Mouse (Mus musculus): ENCODE measurements around the gene Ugt1a7c.
"Not testable (repeated sequence)": the region's sequence is repeated elsewhere in the genome, so short reads cannot be mapped to it uniquely, and the experiment has no call there.

Gene Ugt1a7c

GRCm38 (mm10) chr1:88199996-88200395, 105.1 kb downstream of the Ugt1a7c start:
- DNase-seq, result no peak

DNA sequence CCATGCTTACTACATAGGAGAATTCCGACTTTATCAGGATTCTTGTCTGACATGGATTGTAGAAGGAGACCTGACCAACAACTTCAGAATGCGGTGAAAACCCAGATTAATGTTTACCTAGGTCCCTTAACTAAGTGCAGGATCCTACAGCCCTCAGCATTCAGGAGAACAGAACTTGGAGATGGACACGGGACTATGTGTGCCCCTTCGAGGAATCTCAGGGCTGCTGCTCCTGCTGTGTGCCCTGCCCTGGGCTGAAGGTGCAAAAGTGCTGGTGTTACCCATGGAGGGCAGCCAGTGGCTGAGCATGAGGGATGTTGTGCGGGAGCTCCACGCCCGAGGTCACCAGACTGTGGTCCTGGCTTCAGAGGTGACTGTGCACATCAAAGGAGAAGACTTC, 105.6 kb downstream of the Ugt1a7c start, which contains the start of gene Ugt1a2:
TSS of gene Ugt1a2 (plus strand) at position 146 of the 400 bp plus-strand sequence.
- peak; percentile 43 to 78 for DNase-seq

GRCm38 (mm10) chr1:88205294-88205922, 110.5 kb downstream of the Ugt1a7c start, which contains the start of gene Dnajb3:
Gene Dnajb3, minus strand, starts transcription at chr1:88205782.
- DNase-seq, result peak in 1 of 2 experiments; percentile 60

DNA sequence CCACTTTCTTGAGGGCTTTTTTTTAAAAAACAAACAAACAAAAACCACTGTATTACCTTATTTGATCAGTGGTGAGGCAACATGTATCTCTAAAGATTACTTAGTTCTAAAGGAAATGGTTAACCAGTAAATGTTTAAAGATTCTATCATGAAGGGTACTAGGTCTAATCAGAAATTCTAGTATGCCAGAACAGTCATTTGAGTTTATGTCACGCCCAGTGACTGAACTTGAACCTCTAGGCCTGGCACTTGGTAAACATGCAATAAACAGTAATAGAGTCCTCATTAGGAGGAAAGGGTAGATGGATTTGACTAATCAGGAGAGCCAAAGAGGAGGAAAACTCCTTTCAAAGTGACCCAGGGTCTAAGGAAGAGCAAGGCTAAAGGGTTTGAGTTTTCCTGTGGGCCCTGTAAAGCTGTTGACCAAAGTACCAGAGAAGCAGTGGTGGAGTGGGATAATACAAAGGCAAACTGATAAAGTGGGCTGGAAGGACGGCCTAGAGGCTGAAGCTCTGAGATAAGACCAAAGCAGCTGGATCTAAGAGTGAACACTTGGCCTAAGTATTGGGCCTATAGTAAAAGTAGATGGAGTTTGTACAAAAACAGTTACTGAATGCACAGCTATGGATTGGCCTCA, 112.1 kb downstream of the Ugt1a7c start:
- no peak for DNase-seq

- DNase-seq, result peak; percentile 57 to 62
Observed at GRCm38 (mm10) chr1:88211812-88212211, 117.0 kb downstream of the Ugt1a7c start, which contains the start of gene Ugt1a1. Gene Ugt1a1, plus strand, starts transcription at chr1:88211959.

- DNase-seq, result no peak
Observed at GRCm38 (mm10) chr1:88212341-88213045, 117.6 kb downstream of the Ugt1a7c start.

- DNase-seq, result no peak
Observed at GRCm38 (mm10) chr1:88213061-88213460, 118.2 kb downstream of the Ugt1a7c start.

- no peak for DNase-seq
Observed at GRCm38 (mm10) chr1:88213766-88214461, 119.1 kb downstream of the Ugt1a7c start.

- no peak for DNase-seq
Observed at GRCm38 (mm10) chr1:88214462-88214952, 119.6 kb downstream of the Ugt1a7c start.

DNA sequence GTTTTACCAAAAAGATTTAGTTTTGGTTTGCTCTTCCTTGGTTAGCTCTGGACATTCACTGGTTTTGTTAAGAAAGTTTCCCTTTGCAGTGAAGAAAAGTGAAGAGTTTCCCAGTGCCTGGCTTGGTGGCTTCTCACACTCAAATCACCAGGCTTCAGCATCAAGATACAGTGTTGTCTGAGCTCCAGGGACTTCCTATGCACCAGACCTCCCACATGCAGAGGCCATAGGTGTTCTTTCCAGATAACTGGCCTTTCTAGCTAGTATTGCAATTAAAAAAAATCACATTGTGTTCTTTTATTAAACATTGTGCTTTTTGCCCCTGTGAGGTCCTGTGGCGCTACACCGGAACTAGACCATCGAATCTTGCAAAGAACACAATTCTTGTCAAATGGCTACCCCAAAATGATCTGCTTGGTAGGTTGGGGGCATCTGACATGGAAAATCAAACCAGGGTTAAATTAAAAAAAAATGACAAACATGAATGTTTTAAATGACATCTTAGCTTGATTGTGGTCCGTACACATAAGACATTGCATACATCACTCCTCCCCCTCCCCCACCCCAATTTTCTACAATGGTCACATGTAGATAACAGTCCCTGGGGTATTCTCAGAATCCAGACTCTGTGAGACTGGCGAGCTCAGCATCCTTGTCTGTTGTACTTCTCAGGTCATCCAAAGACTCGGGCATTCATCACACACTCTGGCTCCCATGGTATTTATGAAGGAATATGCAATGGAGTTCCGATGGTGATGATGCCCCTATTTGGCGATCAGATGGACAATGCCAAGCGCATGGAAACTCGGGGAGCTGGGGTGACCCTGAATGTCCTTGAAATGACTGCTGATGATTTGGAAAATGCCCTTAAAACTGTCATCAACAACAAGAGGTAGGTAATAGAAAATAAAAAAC, 120.9 kb downstream of the Ugt1a7c start:
- no peak for DNase-seq

- DNase-seq, result no peak
Observed at GRCm38 (mm10) chr1:88216551-88216950, 121.7 kb downstream of the Ugt1a7c start.

DNA sequence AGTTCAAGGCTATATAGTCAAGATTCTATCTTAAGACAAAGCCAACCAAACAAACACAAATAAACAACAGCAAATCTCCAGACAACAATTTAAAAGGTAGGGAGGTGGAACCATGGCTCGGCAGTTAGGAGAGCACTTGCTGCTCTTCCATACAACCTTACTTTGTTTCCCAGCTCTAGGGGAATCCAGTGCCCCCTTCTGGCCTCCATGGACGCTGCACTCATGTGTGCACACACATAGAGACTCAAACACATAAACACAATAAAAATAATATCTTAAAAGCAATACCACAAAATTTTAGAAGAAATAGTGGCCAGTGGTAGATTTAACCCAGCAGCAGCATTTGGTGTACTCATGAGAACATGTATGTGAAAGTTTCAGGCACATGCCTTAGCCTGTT, 122.3 kb downstream of the Ugt1a7c start:
- no peak for DNase-seq

- DNase-seq, result no peak
Observed at GRCm38 (mm10) chr1:88217576-88217975, 122.7 kb downstream of the Ugt1a7c start.

DNA sequence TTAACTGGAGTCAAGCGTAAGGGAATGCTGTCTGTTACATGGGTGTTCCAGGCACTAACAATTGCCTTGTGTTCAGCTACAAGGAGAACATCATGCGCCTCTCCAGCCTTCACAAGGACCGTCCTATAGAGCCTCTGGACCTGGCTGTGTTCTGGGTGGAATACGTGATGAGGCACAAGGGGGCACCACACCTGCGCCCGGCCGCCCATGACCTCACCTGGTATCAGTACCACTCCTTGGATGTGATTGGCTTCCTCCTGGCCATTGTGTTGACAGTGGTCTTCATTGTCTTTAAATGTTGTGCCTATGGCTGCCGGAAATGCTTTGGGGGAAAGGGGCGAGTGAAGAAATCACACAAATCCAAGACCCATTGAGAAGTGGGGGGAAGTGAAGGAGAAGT, 123.2 kb downstream of the Ugt1a7c start:
- no peak for DNase-seq

DNA sequence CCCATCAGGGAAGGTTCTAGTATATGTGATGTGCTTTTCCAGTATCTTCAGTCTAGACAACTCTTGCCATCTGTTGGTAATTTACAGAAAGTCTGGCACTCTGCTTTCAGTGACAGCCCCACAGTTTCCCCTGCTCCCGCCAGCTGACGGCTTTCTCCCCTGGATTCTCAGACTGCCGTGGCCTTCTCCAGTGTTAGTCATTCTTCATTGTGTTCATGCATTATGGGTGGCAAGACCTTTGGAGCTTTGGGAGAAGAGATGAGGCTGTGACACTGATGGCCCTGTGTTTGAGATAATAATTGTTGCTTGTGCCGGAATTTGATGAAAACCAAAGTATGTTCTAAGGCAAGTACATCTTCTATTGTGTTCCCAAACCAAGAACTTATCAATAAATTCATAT, 123.7 kb downstream of the Ugt1a7c start:
- DNase-seq, result no peak

DNA sequence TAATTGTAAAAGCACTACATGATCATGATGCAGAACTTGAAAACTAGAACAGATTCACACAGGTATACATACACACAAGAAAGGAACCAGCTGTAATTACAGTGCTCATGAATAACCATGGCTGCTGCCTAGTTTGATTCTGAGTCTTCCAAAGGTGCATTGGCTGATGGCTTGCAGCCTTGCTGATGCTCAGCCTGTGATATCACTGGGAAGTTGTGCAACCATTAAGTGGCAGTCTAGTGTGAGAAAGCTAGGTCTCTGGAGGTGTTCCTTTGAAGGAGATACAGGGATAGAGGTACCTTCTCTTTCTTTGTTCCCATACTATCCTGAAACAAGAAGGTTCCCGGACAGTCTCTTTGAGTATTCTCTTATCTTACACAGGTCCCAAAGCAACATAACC, 124.2 kb downstream of the Ugt1a7c start:
- DNase-seq, result no peak

DNA sequence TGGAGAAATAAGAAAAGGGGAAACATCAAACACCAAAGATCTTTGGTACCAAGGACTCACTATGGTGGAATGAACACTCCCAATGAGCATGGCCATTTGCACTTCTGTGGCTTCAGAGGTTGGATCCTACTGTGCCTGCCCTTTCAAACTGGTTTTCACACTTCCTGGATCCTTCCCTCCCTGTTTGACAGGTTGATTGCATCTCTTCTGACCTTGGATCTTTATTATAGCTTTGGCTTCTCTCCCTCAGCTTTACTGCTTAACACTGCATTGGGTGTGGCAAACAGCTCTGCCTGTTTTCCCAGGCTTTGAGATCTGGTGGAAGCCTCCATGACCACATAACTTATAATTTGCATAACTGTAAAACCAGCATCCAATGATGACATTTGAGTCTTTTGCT, 125.5 kb downstream of the Ugt1a7c start:
- no peak for DNase-seq

DNA sequence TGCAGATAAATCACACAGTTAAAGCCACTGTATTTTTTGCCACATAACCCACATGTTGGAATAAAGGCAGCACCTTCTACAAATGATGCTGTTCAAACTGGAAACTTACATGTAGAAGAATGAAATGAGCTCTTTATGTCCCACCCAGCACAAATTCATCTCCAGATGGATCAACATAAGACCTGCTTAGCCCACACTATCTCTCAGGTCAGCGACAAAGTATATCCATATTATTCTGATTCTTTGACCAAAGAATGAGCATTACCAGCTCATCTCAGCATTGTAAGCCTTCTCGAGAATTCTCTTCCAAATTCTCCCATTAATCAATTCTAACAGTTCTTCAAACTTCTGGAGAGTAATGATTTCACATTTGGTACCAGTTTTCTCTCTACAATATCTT, 127.4 kb downstream of the Ugt1a7c start:
- no peak for DNase-seq

- DNase-seq, result not testable (repeated sequence)
Observed at GRCm38 (mm10) chr1:88223011-88223515, 128.2 kb downstream of the Ugt1a7c start.

DNA sequence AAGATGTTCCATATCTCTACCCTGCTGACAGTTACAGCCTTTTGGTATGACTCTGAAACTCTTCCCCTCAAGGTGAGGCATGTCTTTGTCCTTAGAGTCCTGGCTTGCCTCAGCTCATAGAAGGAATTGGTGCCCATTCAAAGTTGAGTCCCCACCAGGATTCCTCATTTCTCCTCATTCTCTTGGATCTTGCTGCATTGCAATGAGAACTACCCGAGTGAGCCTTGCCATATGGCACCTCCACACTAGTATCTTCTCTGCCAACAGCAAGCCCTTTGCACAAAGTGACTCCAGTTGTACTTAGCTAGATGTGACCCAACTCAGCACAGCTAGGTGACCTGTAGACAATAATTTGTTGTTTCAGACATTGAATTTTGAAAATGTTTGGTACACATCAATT, 128.7 kb downstream of the Ugt1a7c start:
- no peak for DNase-seq

GRCm38 (mm10) chr1:88224029-88224776, 129.3 kb downstream of the Ugt1a7c start:
- DNase-seq, result peak in 1 of 2 experiments; percentile 55
